Mouse (Mus musculus): Measurements from ENCODE around the gene Rps6kl1. TPM values are rescaled to one million over a fixed set of nuclear protein-coding genes. Genes with fewer than 3 reads are reported as not detected.
A peak's percentile ranks its signal among the peaks of the same experiment; 100 is the strongest.

The Rps6kl1 gene
- total RNA-seq, 4 experiments from 2014 or later: 1.7 to 3.5 (median 2.8) TPM

DNA sequence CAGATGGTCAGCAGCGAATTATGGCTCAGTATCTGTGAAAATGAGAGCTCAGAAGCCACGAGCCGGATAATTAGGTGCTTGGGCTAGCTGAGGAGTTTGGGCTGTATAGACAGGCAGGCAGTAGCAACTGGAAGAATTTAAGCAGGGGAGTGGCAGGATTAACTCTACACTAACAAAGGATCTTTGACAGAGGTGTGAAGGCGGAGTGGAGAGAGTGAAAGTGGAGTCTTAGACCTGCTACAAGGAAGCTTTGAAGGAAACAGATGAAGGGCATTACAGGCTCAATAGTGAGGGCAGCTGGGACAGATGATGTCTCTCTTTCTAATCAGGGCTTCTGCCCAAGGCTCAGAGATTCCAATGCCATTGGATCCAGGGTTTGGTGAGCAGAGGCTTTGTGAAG is 41.6 kb downstream of the Rps6kl1 start:
- no peak for DNase-seq (ENCODE audit: low spot score)

GRCm38 (mm10) chr12:85108643-85109042 is 42.4 kb downstream of the Rps6kl1 start:
- DNase-seq (ENCODE audit: low spot score): no peak

DNA sequence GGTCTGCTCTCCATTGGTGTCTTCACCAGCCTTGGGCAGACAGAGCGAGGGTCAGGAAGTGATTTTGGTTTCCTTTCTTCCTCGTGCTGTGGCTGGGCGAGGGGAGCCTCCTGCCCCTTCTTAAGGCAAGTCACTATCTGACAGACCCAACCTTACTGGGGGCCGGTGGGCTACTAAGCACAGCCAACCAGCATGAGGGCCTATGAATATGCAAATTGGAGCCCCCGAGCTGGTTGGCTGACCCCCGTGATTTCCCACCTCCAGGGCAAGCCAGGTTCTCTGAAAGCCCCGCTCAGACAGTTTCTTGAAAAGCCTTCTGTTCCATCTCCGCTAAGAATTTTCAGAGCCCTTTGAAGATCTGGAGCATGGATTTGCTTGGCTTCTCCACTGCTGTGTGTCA is 44.8 kb downstream of the Rps6kl1 start:
- DNase-seq (ENCODE audit: low spot score): no peak

GRCm38 (mm10) chr12:85104789-85105188 is 46.3 kb downstream of the Rps6kl1 start:
- no peak for DNase-seq (ENCODE audit: low spot score)

DNA sequence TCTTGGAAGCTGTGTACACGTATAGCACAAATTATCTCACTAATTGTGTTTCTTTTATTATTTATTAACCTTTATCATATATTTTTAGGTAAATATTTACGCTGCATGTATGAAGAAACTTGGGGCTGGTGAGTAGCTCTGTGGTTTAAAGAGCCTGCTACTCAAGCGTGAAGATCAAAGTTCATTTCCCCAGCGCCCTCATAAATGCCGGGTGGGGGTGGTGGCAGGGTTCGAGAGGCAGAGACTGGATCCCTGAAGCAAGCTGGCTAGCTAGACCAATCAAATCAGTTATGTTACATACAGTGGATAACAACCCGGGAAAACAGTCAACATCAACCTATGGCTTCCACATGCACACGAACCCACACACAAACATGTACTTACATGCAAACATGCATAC is 48.0 kb downstream of the Rps6kl1 start:
- DNase-seq (ENCODE audit: low spot score): no peak

DNA sequence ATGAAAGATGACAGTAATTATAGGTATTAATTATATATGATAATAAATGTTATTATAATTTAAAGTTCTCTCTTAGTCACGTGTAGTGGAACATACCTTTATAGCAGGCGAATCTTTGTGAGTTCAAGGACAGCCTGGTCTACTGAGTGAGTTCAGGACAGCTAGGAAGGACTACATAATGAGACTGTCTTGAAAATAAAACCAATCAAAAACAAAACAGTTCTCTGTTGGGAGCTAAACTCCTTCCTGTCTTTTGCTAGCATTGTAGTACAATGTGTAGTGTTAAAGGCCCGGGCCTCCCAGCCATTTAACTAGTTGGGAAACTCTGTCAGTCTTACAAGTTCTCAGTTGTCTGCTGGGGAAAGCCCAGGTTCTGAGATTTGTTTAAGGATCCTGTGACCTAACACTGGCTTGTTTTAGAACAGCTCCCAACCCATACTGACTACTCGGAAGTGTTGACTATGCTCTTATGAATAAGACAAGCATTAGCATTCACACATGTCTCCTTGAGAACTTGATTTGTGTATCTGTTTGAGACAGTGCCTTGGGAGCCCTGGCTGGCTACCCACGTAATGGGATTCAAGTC is 49.5 kb downstream of the Rps6kl1 start:
- DNase-seq (ENCODE audit: low spot score): no peak

DNA sequence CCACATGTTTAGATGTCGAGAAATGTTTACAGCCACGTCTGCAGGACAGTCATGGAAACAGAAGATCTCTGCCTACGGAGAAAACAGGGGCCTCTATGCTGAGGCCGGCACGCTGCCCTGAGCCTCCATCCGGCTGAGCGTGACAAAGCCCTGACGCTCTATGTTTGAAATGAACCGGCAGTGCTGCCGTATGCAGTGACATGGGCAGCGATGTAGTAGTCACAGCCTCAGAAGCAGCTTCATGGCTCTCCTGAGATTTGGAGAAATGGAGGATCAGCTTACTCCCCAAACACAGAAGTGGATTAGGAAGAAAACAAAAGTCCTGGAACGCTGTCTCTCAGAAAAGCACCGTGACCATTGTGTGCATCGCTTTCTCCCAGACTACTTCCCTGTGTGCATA is 50.1 kb downstream of the Rps6kl1 start:
- no peak for DNase-seq (ENCODE audit: low spot score)

DNA sequence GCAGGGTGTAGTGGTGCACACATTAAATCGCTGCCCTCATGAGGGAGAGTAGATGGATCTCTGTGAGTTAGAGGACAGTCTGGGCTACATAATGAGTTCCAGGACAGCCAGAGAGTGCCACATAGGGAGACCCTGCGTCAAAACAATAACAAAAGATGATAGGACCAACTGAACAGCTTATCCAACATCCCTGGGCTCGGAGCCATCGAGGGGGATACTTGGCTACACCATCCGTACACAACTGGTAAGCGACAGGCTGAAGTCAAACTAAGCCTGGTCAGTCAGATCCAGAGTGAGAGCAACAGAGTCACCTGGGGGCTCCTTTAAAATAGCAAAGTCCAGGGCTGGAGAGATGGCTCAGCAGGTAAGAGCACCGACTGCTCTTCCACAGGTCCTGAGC is 55.2 kb downstream of the Rps6kl1 start:
- no peak for DNase-seq (ENCODE audit: low spot score)

DNA sequence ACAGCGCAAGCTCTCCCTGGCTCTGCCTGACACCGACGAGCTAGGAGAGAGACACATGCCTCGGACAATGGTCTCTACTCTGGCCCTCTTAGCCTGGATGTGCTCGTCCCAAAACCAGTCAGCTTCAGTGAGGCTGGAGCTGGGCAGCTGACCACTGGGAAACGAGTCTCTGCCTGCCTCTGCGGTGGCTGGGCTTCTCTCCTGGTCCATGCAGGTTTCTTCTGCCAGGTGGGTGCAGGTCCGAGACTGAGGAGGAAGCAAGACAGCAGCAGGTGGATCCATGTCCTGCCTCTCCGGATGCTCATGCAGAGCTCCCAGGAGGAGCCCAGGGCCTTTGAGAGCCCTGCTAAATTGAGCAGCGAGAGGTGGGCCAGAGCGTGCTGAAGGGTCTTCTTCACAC is 55.9 kb downstream of the Rps6kl1 start:
- DNase-seq (ENCODE audit: low spot score): no peak

- peak; percentile 28 for DNase-seq (ENCODE audit: low spot score)
Measured at GRCm38 (mm10) chr12:85094706-85095105, 56.4 kb downstream of the Rps6kl1 start.

GRCm38 (mm10) chr12:85094010-85094409 is 57.1 kb downstream of the Rps6kl1 start:
- peak; percentile 71 for DNase-seq (ENCODE audit: low spot score)

DNA sequence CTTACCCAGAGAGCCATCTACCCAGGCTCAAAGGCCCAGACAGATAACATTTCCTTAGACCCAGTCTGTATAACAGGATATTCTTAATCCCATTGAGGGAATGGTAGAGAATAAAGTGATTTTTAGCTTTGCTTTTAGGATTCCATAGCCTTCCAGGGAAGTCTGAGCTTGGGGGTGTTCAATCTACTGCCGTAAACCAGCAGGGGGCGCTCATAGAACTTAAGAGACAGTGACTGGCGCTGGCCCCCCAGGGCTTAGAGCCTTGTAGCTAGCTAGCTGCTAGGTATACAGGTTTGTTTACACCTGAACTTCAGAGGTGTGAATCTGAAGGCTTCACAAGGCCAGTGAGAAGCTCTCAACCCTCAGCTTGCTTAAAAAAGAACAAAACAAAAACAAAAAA is 58.9 kb downstream of the Rps6kl1 start:
- peak; percentile 69 for DNase-seq (ENCODE audit: low spot score)

- DNase-seq (ENCODE audit: low spot score): no peak
Measured at GRCm38 (mm10) chr12:85091190-85091589, 59.9 kb downstream of the Rps6kl1 start.

DNA sequence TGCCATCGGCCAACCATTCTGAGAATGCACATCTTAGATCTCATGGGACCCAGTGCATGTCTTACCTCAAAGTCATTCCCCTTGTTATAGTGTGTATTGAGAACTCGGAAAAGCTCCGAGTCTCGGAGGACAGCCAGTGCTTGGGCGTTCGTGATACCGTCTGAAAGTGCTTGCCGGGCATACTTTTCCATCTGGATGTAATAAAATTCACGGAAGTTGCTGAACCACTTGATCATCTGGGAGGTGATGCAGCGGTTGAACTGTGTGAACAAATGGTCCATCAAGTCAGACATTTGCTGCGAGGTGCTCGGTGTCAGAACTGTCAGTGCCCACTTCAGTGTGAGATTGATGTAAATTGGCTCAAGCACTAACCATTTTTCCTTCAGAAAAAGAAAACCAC is 63.2 kb downstream of the Rps6kl1 start:
- DNase-seq (ENCODE audit: low spot score): no peak

Other genes with a start within 250 kb of the Rps6kl1 start
- gene Fcf1, start 180.4 kb downstream of the Rps6kl1 start, total RNA-seq (2022): 10 to 100 TPM; 36.3 to 41.1 (median 40.7) TPM
- 10 to 100 TPM; 48.3 to 63.3 (median 50.8) TPM for gene Arel1, start 180.4 kb downstream of the Rps6kl1 start, total RNA-seq (2022)
- gene Ylpm1, start 154.9 kb downstream of the Rps6kl1 start, total RNA-seq (2022): 10 to 100 TPM; 26.6 to 30.4 (median 29.7) TPM
- gene Prox2, start 40.5 kb downstream of the Rps6kl1 start, total RNA-seq (2022): 1 to 10 TPM; 1.1 to 3.0 (median 1.8) TPM
- 100 to 1,000 TPM; 715 to 820 (median 788) TPM for gene Dlst, start 40.4 kb downstream of the Rps6kl1 start, total RNA-seq (2022)
- gene Pgf, start 26.5 kb upstream of the Rps6kl1 start, total RNA-seq (2022): 1 to 10 TPM; 3.7 to 5.1 (median 4.1) TPM
- 10 to 100 TPM; 39.5 to 50.6 (median 45.2) TPM for gene Eif2b2, start 68.2 kb upstream of the Rps6kl1 start, total RNA-seq (2022)
- gene Mlh3, start 119.3 kb upstream of the Rps6kl1 start, total RNA-seq (2022): 10 to 100 TPM in 2 of 4 experiments, 1 to 10 TPM in 2; 9.4 to 11.3 (median 10.3) TPM
- 10 to 100 TPM; 20.6 to 27.9 (median 22.9) TPM for gene Acyp1, start 137.2 kb upstream of the Rps6kl1 start, total RNA-seq (2022)
- gene Zc2hc1c, start 137.3 kb upstream of the Rps6kl1 start, total RNA-seq (2022): 1 to 10 TPM; 2.6 to 3.2 (median 2.6) TPM
- gene Nek9, start 188.1 kb upstream of the Rps6kl1 start, total RNA-seq (2022): 100 to 1,000 TPM; 119 to 127 (median 123) TPM
- gene Tmed10, start 223.6 kb upstream of the Rps6kl1 start, total RNA-seq (2022): 100 to 1,000 TPM; 164 to 177 (median 171) TPM

All from heart, adult 8-10 months (tissue).